Mouse (Mus musculus) midbrain, embryonic 12.5 days (tissue): ENCODE measurements around the gene Cep152. TPM values are rescaled to one million over a fixed set of nuclear protein-coding genes. Genes with fewer than 3 reads are reported as not detected.

ENCODE experiments used
- ATAC-seq: fragments of 200-750 bp; cut with Nextera tagmentation; 2 replicates; pipeline ENCODE4 v1.8.0; 2017; ENCODE audit warnings: low read depth, moderate TSS enrichment, moderate library complexity; ENCODE audit not compliant: low FRiP score
- H3K27ac ChIP-seq: fragments of 300-500 bp; sonication (generic); replicated peaks from 2 replicates; pipeline ENCODE4 v1.5.1; 2016; ENCODE audit warnings: mild to moderate bottlenecking
- H3K27me3 ChIP-seq: fragments of 300-500 bp; sonication (generic); 2 replicates; pipeline ENCODE4 v1.6.1; 2016; ENCODE audit warnings: mild to moderate bottlenecking
- H3K36me3 ChIP-seq: fragments of 300-500 bp; sonication (generic); 2 replicates; pipeline ENCODE4 v1.6.1; 2016
- H3K4me1 ChIP-seq: fragments of 300-500 bp; sonication (generic); 2 replicates; pipeline ENCODE4 v1.6.1; 2016
- H3K4me2 ChIP-seq: fragments of 300-500 bp; sonication (generic); replicated peaks from 2 replicates; pipeline ENCODE4 v1.6.1; 2016; ENCODE audit warnings: mild to moderate bottlenecking, moderate library complexity
- H3K4me3 ChIP-seq: fragments of 300-500 bp; sonication (generic); 2 replicates; pipeline ENCODE4 v1.5.1; 2016; ENCODE audit warnings: mild to moderate bottlenecking
- H3K9ac ChIP-seq: fragments of 300-500 bp; sonication (generic); replicated peaks from 2 replicates; pipeline ENCODE4 v1.6.1; 2016; ENCODE audit warnings: mild to moderate bottlenecking, moderate library complexity
- H3K9me3 ChIP-seq: fragments of 300-500 bp; sonication (generic); 2 replicates; pipeline ENCODE4 v1.6.1; 2016; ENCODE audit warnings: mild to moderate bottlenecking
- WGBS: fragments of 180-500 bp; shearing (Covaris S2); methylation state at CpG from one replicate; pipeline ENCODE4 v1.1.7; 2016; 5-methylcytosine and 5-hydroxymethylcytosine counted together
- polyA plus RNA-seq: library from polyadenylated mRNA; unstranded; fragments of >200 nt; fragmentation: Nextera tagmentation; extraction: Ambion mirVana; gene quantifications from 2 replicates; pipeline ENCODE4 v1.2.1, GENCODE M21; 2016

Gene Cep152
- polyA plus RNA-seq, 1 experiment from 2014 or later: 8.8 TPM

DNA sequence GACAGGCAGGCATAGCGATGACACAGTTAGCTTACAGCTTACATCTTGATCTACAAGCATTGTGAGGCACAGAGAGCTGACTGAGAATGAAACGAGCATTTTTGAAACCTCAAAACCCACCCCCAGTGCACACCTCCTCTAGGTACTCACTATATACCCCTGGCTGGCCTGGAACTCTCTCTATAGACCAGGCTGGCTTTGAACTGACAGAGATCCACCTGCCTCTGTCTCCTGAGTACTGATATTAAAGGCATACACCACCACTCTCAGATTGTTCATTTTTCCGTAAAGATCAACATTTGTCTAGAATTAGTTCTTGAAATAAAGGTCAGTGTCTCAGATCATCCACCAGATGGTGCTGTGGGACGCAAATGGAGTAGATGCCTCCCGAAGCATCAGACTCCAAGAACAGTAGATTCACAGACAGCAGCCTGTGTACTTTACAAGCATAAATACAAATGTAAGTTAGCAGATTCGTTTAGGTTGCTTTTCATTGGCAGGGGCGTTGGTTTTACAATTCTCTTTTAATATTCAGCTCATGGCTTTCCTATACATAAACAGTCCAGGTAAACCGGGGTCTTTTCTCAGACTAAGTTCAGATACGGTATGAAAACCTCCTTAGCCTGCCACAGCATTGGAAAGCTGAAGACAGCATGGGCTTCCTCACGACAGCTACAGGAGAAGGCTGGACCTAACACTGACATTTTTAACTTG is 35.1 kb upstream of the Cep152 start:
- H3K4me2 ChIP-seq: peak overlapping the region; percentile 47
- no peaks in the 10 kb centered on the region for H3K9me3 ChIP-seq
- WGBS: 14% methylated on average over 10 of the region's 10 CpGs
- 0 out of 2 replicates have a peak overlapping the region, but pooled peaks have one; percentile 29 for H3K9ac ChIP-seq
- H3K27ac ChIP-seq: no peak overlapping the region
- H3K36me3 ChIP-seq: no peaks in the 10 kb centered on the region
- ATAC-seq: peak; percentile 56; the same call in 1 of the 2 replicates
- 0 out of 2 replicates have a peak overlapping the region, but pooled peaks have one; percentile 19 for H3K4me3 ChIP-seq
- peaks cover 10% of the 10 kb centered on the region; the same call in 1 of the 2 replicates for H3K27me3 ChIP-seq
- peaks cover 7% of the 10 kb centered on the region; the same call in 1 of the 2 replicates for H3K4me1 ChIP-seq

- Histone ChIP-seq H3K27me3 (0 out of 2 replicates have a peak, but pooled peaks cover under 1% of the 10 kb centered on the region), H3K9ac (no peak overlapping the region), H3K4me2 (no peak overlapping the region), H3K4me3 (no peak overlapping the region), H3K27ac (no peak overlapping the region), H3K4me1 (peaks cover 2% of the 10 kb centered on the region; the same call in 1 of the 2 replicates), H3K36me3 (no peaks in the 10 kb centered on the region), H3K9me3 (no peaks in the 10 kb centered on the region)
- no peak for ATAC-seq
- 93% methylated on average over 9 of the region's 9 CpGs for WGBS
Measured at GRCm38 (mm10) chr2:125655391-125655790, 30.5 kb upstream of the Cep152 start.

- ATAC-seq: no peak
- no peak overlapping the region for H3K27ac ChIP-seq
- no peaks in the 10 kb centered on the region for H3K27me3 ChIP-seq
- no peak overlapping the region for H3K4me2 ChIP-seq
- H3K9me3 ChIP-seq: no peaks in the 10 kb centered on the region
- H3K4me3 ChIP-seq: no peak overlapping the region
- no peak overlapping the region; the same call in 1 of the 2 replicates for H3K9ac ChIP-seq
- no peaks in the 10 kb centered on the region for H3K36me3 ChIP-seq
- H3K4me1 ChIP-seq: no peaks in the 10 kb centered on the region
- 91% methylated on average over 2 of the region's 2 CpGs for WGBS
Measured at GRCm38 (mm10) chr2:125653286-125653685, 28.4 kb upstream of the Cep152 start.

- Histone ChIP-seq H3K4me1 (no peaks in the 10 kb centered on the region), H3K9me3 (no peaks in the 10 kb centered on the region), H3K9ac (no peak overlapping the region), H3K4me2 (no peak overlapping the region), H3K27ac (no peak overlapping the region), H3K27me3 (no peaks in the 10 kb centered on the region), H3K4me3 (no peak overlapping the region), H3K36me3 (no peaks in the 10 kb centered on the region)
- no peak for ATAC-seq
- WGBS: 68% methylated on average over 8 of the region's 8 CpGs
Measured at GRCm38 (mm10) chr2:125651563-125651962, 26.6 kb upstream of the Cep152 start.

GRCm38 (mm10) chr2:125650742-125651352 is 25.9 kb upstream of the Cep152 start:
- no peak for ATAC-seq
- Histone ChIP-seq H3K9me3 (no peaks in the 10 kb centered on the region), H3K36me3 (no peaks in the 10 kb centered on the region), H3K4me1 (no peaks in the 10 kb centered on the region), H3K4me2 (no peak overlapping the region), H3K4me3 (no peak overlapping the region), H3K27me3 (no peaks in the 10 kb centered on the region), H3K27ac (no peak overlapping the region), H3K9ac (no peak overlapping the region)
- WGBS: 92% methylated on average over 14 of the region's 14 CpGs

DNA sequence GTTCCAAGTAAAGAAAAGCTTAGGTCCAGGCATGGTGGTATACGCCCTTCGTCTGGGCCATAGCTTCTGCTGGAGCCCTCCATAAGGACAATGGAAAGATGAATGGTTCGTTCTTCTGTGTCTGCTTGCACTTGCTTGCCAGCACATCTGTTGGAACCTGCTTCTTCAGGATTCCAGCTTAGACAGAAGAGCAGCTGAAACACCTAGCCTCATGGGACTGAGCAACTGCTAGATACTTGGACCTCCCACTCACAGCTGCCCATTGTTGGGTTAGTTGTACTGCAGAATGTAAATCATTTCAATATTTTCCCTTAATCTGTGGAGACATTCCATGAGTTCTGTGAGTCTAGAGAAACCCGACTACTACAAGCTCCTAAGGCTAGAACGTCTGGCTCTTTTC is 25.1 kb upstream of the Cep152 start:
- H3K9me3 ChIP-seq: no peaks in the 10 kb centered on the region
- no peak overlapping the region for H3K9ac ChIP-seq
- no peak for ATAC-seq
- no peaks in the 10 kb centered on the region for H3K36me3 ChIP-seq
- no peak overlapping the region for H3K27ac ChIP-seq
- no peak overlapping the region for H3K4me2 ChIP-seq
- H3K4me1 ChIP-seq: no peaks in the 10 kb centered on the region
- no peaks in the 10 kb centered on the region for H3K27me3 ChIP-seq
- H3K4me3 ChIP-seq: no peak overlapping the region
- 90% methylated on average over 5 of the region's 5 CpGs for WGBS

DNA sequence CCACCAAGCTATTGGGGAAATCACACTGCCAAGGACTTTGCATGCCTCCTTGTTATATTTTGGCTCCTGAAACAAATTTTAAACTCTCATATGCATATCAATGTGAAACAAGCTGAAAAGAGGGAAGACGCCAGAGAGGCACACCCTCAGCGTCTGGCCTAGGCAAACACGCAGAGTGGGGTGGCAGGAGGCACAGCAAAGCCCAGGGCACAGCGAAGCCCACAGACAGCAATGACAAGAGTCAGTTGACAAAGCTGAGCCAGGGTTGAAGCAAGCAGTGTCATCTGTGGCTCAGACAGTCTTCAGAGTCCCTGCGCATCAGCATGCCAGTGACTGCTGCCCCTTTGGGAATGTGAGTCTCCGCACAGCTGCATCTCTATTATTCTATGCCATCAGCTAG is 20.0 kb upstream of the Cep152 start:
- 77% methylated on average over 6 of the region's 6 CpGs for WGBS
- Histone ChIP-seq H3K27ac (no peak overlapping the region), H3K9ac (no peak overlapping the region), H3K4me3 (no peak overlapping the region), H3K36me3 (no peaks in the 10 kb centered on the region), H3K4me1 (no peaks in the 10 kb centered on the region), H3K27me3 (no peaks in the 10 kb centered on the region), H3K4me2 (no peak overlapping the region), H3K9me3 (no peaks in the 10 kb centered on the region)
- no peak for ATAC-seq

DNA sequence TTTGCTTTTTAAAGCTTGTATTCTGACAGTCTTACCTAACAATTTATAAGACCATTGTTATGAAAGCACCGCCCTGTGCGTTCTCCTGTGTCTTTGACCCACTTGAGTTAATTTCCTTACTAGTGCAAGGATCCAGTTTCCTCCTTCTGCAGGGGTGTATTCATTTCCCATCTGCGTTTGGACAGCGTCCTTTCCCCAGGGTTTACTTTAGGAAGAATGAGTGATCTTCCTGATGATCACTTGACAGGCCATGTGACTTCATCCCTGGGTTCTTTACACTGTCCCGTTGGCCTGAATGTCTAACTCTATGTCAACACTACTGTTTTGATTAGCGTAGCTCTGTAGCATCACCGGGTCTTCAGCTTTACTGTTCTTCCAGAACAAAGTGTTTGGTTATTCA is 12.4 kb upstream of the Cep152 start:
- Histone ChIP-seq H3K27ac (no peak overlapping the region), H3K9ac (no peak overlapping the region), H3K9me3 (no peaks in the 10 kb centered on the region), H3K4me2 (no peak overlapping the region), H3K4me3 (no peak overlapping the region), H3K4me1 (no peaks in the 10 kb centered on the region), H3K36me3 (no peaks in the 10 kb centered on the region), H3K27me3 (no peaks in the 10 kb centered on the region)
- WGBS: 83% methylated on average over 7 of the region's 7 CpGs
- no peak for ATAC-seq

- H3K9ac ChIP-seq: no peak overlapping the region
- no peaks in the 10 kb centered on the region; the same call in 1 of the 2 replicates for H3K27me3 ChIP-seq
- H3K4me1 ChIP-seq: 0 out of 2 replicates have a peak, but pooled peaks cover 3% of the 10 kb centered on the region
- no peak overlapping the region for H3K27ac ChIP-seq
- WGBS: 89% methylated on average over 2 of the region's 2 CpGs
- H3K9me3 ChIP-seq: no peaks in the 10 kb centered on the region
- no peaks in the 10 kb centered on the region for H3K36me3 ChIP-seq
- H3K4me3 ChIP-seq: no peak overlapping the region
- no peak overlapping the region for H3K4me2 ChIP-seq
- ATAC-seq: no peak
Measured at GRCm38 (mm10) chr2:125630010-125630409, 5.1 kb upstream of the Cep152 start.

- no peak overlapping the region for H3K27ac ChIP-seq
- no peak overlapping the region for H3K9ac ChIP-seq
- no peak overlapping the region for H3K4me3 ChIP-seq
- no peaks in the 10 kb centered on the region for H3K36me3 ChIP-seq
- H3K9me3 ChIP-seq: no peaks in the 10 kb centered on the region
- no peak for ATAC-seq
- WGBS: 84% methylated on average over 6 of the region's 6 CpGs
- peaks cover 13% of the 10 kb centered on the region for H3K4me1 ChIP-seq
- H3K4me2 ChIP-seq: no peak overlapping the region
- no peaks in the 10 kb centered on the region; the same call in 1 of the 2 replicates for H3K27me3 ChIP-seq
Measured at GRCm38 (mm10) chr2:125628487-125628886, 3.6 kb upstream of the Cep152 start.

GRCm38 (mm10) chr2:125626536-125626935 is 1.6 kb upstream of the Cep152 start:
- 81% methylated on average over 4 of the region's 4 CpGs for WGBS
- no peaks in the 10 kb centered on the region for H3K36me3 ChIP-seq

GRCm38 (mm10) chr2:125624127-125624685 is 707 bp downstream of the Cep152 start:
- Histone ChIP-seq H3K9ac (peak overlapping the region; percentile 72), H3K36me3 (peaks cover 9% of the 10 kb centered on the region), H3K9me3 (no peaks in the 10 kb centered on the region), H3K27ac (no peak overlapping the region), H3K27me3 (no peaks in the 10 kb centered on the region; the same call in 1 of the 2 replicates), H3K4me1 (peaks cover 24% of the 10 kb centered on the region), H3K4me3 (peak overlapping the region; percentile 84), H3K4me2 (peak overlapping the region; percentile 64)
- WGBS: 23% methylated on average over 9 of the region's 9 CpGs
- no peak for ATAC-seq

More at GRCm38 (mm10) chr2:125626536-125626935, 1.6 kb upstream of the Cep152 start:
- H3K4me3 ChIP-seq: no peak overlapping the region
- no peaks in the 10 kb centered on the region; the same call in 1 of the 2 replicates for H3K27me3 ChIP-seq
- no peak for ATAC-seq
- no peak overlapping the region for H3K9ac ChIP-seq
- H3K9me3 ChIP-seq: no peaks in the 10 kb centered on the region
- peaks cover 21% of the 10 kb centered on the region for H3K4me1 ChIP-seq
- H3K27ac ChIP-seq: no peak overlapping the region
- H3K4me2 ChIP-seq: no peak overlapping the region
